Mouse (Mus musculus) testis, adult 10 weeks (tissue): Measurements from ENCODE around the gene Hgfac. TPM values are rescaled to one million over a fixed set of nuclear protein-coding genes. Genes with fewer than 3 reads are reported as not detected.

ENCODE experiments used
- polyA plus RNA-seq: library from polyadenylated mRNA; stranded (reverse); fragments of 350-450 nt; fragmentation: Illumina TruSeq; extraction: RNeasy Lipid Tissue Mini Kit (QIAGEN cat#74804); gene quantifications from one replicate; pipeline ENCODE4 v1.2.3, GENCODE M21; 2014; ENCODE audit warnings: low read depth, low replicate concordance

The Hgfac gene
- not detected for polyA plus RNA-seq

DNA sequence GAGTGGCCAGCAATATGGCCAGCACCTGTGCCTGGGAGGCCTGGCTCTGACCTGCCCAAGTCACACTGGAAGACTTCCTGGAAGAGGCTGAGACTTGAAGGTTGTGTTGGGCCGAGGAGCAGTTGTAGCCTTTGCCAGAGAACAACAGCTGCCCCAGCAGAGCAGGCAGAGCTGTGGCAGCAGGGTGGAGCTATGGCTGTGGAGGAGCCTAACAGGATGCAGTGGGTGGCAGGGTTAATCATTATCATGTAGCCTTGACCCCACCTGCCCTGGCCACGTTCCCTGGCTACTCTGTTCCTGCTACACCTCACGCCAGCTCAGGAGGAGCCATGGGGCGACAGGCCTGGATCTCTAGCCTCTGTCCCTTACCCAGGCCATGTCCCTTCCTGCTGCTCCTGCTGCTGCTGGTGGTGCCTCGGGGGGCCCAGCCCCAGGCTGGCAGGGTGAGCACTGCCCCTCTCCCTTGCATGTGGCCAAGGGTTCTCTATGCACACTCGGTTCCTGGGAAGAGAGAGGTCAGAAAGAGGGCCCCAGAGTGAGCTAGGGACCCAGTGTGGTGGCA is at the start of gene Hgfac:
TSS of gene Hgfac (plus strand) at position 242 of the 562 bp plus-strand sequence.

DNA sequence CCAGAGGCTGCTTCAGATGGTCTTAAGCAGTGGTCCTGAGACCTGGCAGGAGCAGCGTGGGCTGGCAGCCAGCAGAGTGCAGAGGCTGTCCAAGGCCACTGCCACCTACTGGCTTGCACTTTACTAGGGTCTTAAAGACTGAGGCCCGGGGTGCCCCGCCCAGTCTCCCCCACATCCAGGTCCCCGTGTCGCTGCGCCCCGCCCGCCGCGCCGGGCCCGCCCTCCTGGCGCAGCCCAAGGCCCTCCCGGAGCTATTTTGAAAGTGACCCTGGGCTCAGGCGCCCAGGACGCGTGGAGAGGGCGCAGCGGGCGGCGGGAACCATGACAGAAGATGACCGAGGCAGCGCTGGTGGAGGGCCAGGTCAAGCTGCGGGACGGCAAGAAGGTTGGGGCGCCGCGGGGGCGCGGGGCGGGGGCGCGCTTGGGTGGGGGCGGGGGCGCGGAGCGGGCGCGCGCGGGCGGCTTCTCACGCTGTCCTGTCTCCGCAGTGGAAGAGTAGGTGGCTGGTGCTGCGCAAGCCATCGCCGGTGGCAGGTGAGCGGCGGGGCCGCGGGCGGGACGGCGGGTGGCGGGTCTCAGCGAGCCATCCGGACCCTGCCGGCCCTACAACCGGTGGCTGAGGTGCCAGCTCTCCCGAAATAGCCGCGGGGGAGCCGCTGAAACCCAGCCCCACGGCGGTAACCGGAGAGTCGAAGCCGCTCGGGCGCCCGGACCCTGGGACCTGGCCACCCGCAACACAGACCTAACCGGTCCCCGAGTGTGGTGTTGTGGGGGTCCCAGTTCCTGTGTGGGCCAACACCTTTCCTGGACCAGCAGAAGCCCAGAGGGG is 15.5 kb downstream of the Hgfac start, which contains the start of gene Dok7:
TSS of gene Dok7 (plus strand) at position 163 of the 829 bp plus-strand sequence.

Other genes starting within 250 kb of the Hgfac start
- 0.21 TPM for gene Msantd1, start 133.5 kb upstream of the Hgfac start, polyA plus RNA-seq
- gene Rgs12, start 92.1 kb upstream of the Hgfac start, polyA plus RNA-seq = 45.3 TPM
- 0.27 TPM for gene Dok7, start 15.3 kb downstream of the Hgfac start, polyA plus RNA-seq
- 14.7 TPM for gene Lrpap1, start 64.3 kb downstream of the Hgfac start, polyA plus RNA-seq
- not detected for gene Adra2c, start 236.8 kb downstream of the Hgfac start, polyA plus RNA-seq